Mouse (Mus musculus) kidney, postnatal 0 days (tissue): ENCODE measurements around the gene Scg2. TPM values are rescaled to one million over a fixed set of nuclear protein-coding genes. Genes with fewer than 3 reads are reported as not detected.

Experiments
- ATAC-seq: fragments of 200-750 bp; cut with Nextera tagmentation; replicated peaks from 2 replicates; pipeline ENCODE4 v1.8.0; 2017; ENCODE audit warnings: low read depth, moderate number of reproducible peaks, moderate TSS enrichment, moderate library complexity; ENCODE audit not compliant: low FRiP score
- DNase-seq: peaks from one replicate; pipeline ENCODE4 v3.0.0-alpha.2; 2016; ENCODE audit warnings: low spot score
- H3K27ac ChIP-seq: fragments of 300-500 bp; sonication (generic); 2 replicates; pipeline ENCODE4 v1.5.1; 2014; ENCODE audit warnings: mild to moderate bottlenecking
- H3K27me3 ChIP-seq: fragments of 300-500 bp; sonication (generic); 2 replicates; pipeline ENCODE4 v1.6.1; 2014; ENCODE audit warnings: low read length, mixed read lengths; ENCODE audit not compliant: insufficient read depth
- H3K36me3 ChIP-seq: fragments of 300-500 bp; sonication (generic); 2 replicates; pipeline ENCODE4 v1.6.1; 2014; ENCODE audit warnings: low read length, mixed read lengths; ENCODE audit not compliant: insufficient read depth
- H3K4me1 ChIP-seq: fragments of 300-500 bp; sonication (generic); replicated peaks from 2 replicates; pipeline ENCODE4 v1.6.1; 2014; ENCODE audit warnings: antibody characterized with exemption, low read length, mixed read lengths; ENCODE audit not compliant: insufficient read depth
- H3K4me2 ChIP-seq: fragments of 300-500 bp; sonication (generic); 2 replicates; pipeline ENCODE4 v1.6.1; 2014; ENCODE audit warnings: mild to moderate bottlenecking, low read length, moderate library complexity, mixed read lengths
- H3K4me3 ChIP-seq: fragments of 300-500 bp; sonication (generic); replicated peaks from 2 replicates; pipeline ENCODE4 v1.5.1; 2014; ENCODE audit warnings: low read depth, low read length
- H3K9ac ChIP-seq: fragments of 300-500 bp; sonication (generic); 2 replicates; pipeline ENCODE4 v1.6.1; 2014; ENCODE audit warnings: low read depth, low read length
- H3K9me3 ChIP-seq: fragments of 300-500 bp; sonication (generic); replicated peaks from 2 replicates; pipeline ENCODE4 v1.6.1; 2016; ENCODE audit warnings: low read length, inconsistent platforms, mixed read lengths
- CTCF ChIP-seq: IDR thresholded peaks from 2 replicates; pipeline ENCODE4 v1.5.1; 2016; ENCODE audit warnings: antibody characterized with exemption, low read depth, mild to moderate bottlenecking, moderate library complexity
- WGBS: fragments of 180-500 bp; shearing (Covaris S2); extraction: QIAGEN DNeasy Blood & Tissue Kit; methylation state at CpG from one replicate; pipeline ENCODE4 v1.1.7; 2014; 5-methylcytosine and 5-hydroxymethylcytosine counted together
- polyA plus RNA-seq: library from polyadenylated mRNA; unstranded; fragments of >200 nt; fragmentation: Nextera tagmentation; extraction: Ambion mirVana; gene quantifications from 2 replicates; pipeline ENCODE4 v1.2.1, GENCODE M21; 2015

Scg2 gene
- polyA plus RNA-seq, 1 experiment from 2014 or later = 0.17 TPM

GRCm38 (mm10) chr1:79415496-79415895, 24.4 kb downstream of the Scg2 start:
- DNase-seq (no peak), ATAC-seq (no peak)
- Histone ChIP-seq H3K4me1 (no peaks in the 10 kb centered on the region), H3K9me3 (no peaks in the 10 kb centered on the region), H3K27ac (no peak overlapping the region), H3K4me3 (no peak overlapping the region), H3K4me2 (no peak overlapping the region), H3K27me3 (no peaks in the 10 kb centered on the region), H3K36me3 (no peaks in the 10 kb centered on the region), H3K9ac (no peak overlapping the region)
- TF ChIP-seq CTCF = no peak

GRCm38 (mm10) chr1:79406337-79406942, 33.5 kb downstream of the Scg2 start:
- Histone ChIP-seq H3K9ac (no peak overlapping the region), H3K36me3 (no peaks in the 10 kb centered on the region), H3K9me3 (no peaks in the 10 kb centered on the region), H3K27me3 (no peaks in the 10 kb centered on the region), H3K27ac (no peak overlapping the region), H3K4me2 (no peak overlapping the region), H3K4me3 (no peak overlapping the region), H3K4me1 (no peaks in the 10 kb centered on the region)
- 14% methylated on average over 7 of the region's 7 CpGs for WGBS
- no peak for TF ChIP-seq CTCF
- DNase-seq (peak; percentile 89), ATAC-seq (peak; percentile 97)

- DNase-seq (no peak), ATAC-seq (no peak)
Observed at GRCm38 (mm10) chr1:79401090-79402012, 38.6 kb downstream of the Scg2 start.

GRCm38 (mm10) chr1:79400284-79400683, 39.6 kb downstream of the Scg2 start:
- Histone ChIP-seq H3K9me3 (no peaks in the 10 kb centered on the region), H3K4me3 (no peak overlapping the region), H3K4me1 (no peaks in the 10 kb centered on the region), H3K27me3 (no peaks in the 10 kb centered on the region), H3K27ac (no peak overlapping the region), H3K36me3 (no peaks in the 10 kb centered on the region), H3K4me2 (no peak overlapping the region), H3K9ac (no peak overlapping the region)
- ATAC-seq = no peak
- 52% methylated on average over 5 of the region's 5 CpGs for WGBS
- TF ChIP-seq CTCF = no peak
- no peak for DNase-seq

More at GRCm38 (mm10) chr1:79401090-79402012, 38.6 kb downstream of the Scg2 start:
- 55% methylated on average over 10 of the region's 10 CpGs for WGBS
- Histone ChIP-seq H3K4me2 (no peak overlapping the region), H3K27me3 (no peaks in the 10 kb centered on the region), H3K9ac (no peak overlapping the region), H3K27ac (no peak overlapping the region), H3K9me3 (no peaks in the 10 kb centered on the region), H3K4me1 (no peaks in the 10 kb centered on the region), H3K4me3 (no peak overlapping the region), H3K36me3 (no peaks in the 10 kb centered on the region)
- no peak for TF ChIP-seq CTCF

Other genes starting within 250 kb of the Scg2 start
- 0.97 and 1.5 TPM in 2 replicates for gene Ap1s3, start 231.9 kb upstream of the Scg2 start, polyA plus RNA-seq